Mouse (Mus musculus) midbrain, postnatal 0 days (tissue): ENCODE data around the gene Gm20498. TPM values are rescaled to one million over a fixed set of nuclear protein-coding genes. Genes with fewer than 3 reads are reported as not detected.

Experiments
- ATAC-seq: fragments of 200-750 bp; cut with Nextera tagmentation; 2 replicates; pipeline ENCODE4 v1.8.0; 2017; ENCODE audit warnings: moderate number of reproducible peaks, mild to moderate bottlenecking, moderate TSS enrichment, moderate library complexity; ENCODE audit not compliant: low FRiP score
- DNase-seq: peaks from one replicate; pipeline ENCODE4 v3.0.0-alpha.2; 2015; ENCODE audit warnings: low spot score
- H3K27ac ChIP-seq: fragments of 300-500 bp; sonication (generic); 2 replicates; pipeline ENCODE4 v1.5.1; 2014; ENCODE audit warnings: low read depth, mild to moderate bottlenecking, low read length, mixed read lengths
- H3K27me3 ChIP-seq: fragments of 300-500 bp; sonication (generic); 2 replicates; pipeline ENCODE4 v1.6.1; 2014; ENCODE audit warnings: low read length, control low read depth, mixed read lengths; ENCODE audit not compliant: insufficient read depth
- H3K36me3 ChIP-seq: fragments of 300-500 bp; sonication (generic); 2 replicates; pipeline ENCODE4 v1.6.1; 2014; ENCODE audit warnings: low read length, control low read depth, mixed read lengths; ENCODE audit not compliant: insufficient read depth
- H3K4me1 ChIP-seq: fragments of 300-500 bp; sonication (generic); 2 replicates; pipeline ENCODE4 v1.6.1; 2014; ENCODE audit warnings: mild to moderate bottlenecking, control low read depth, antibody characterized with exemption, low read length, mixed read lengths; ENCODE audit not compliant: insufficient read depth
- H3K4me2 ChIP-seq: fragments of 300-500 bp; sonication (generic); 2 replicates; pipeline ENCODE4 v1.6.1; 2014; ENCODE audit warnings: low read depth, mild to moderate bottlenecking, low read length, mixed read lengths; ENCODE audit not compliant: poor library complexity, severe bottlenecking
- H3K4me3 ChIP-seq: fragments of 300-500 bp; sonication (generic); 2 replicates; pipeline ENCODE4 v1.5.1; 2014; ENCODE audit warnings: low read depth, mild to moderate bottlenecking, low read length, moderate library complexity
- H3K9ac ChIP-seq: fragments of 300-500 bp; sonication (generic); replicated peaks from 2 replicates; pipeline ENCODE4 v1.6.1; 2014; ENCODE audit warnings: mild to moderate bottlenecking, low read length, moderate library complexity, mixed read lengths; ENCODE audit not compliant: poor library complexity, severe bottlenecking
- H3K9me3 ChIP-seq: fragments of 300-500 bp; sonication (generic); 2 replicates; pipeline ENCODE4 v1.6.1; 2016; ENCODE audit warnings: low read length, control low read depth
- CTCF ChIP-seq: IDR thresholded peaks from 2 replicates; pipeline ENCODE4 v1.5.1; 2016; ENCODE audit warnings: antibody characterized with exemption, mild to moderate bottlenecking
- WGBS: fragments of 180-500 bp; shearing (Covaris S2); extraction: QIAGEN DNeasy Blood & Tissue Kit; methylation state at CpG from one replicate; pipeline ENCODE4 v1.1.7; 2014; 5-methylcytosine and 5-hydroxymethylcytosine counted together
- polyA plus RNA-seq: library from polyadenylated mRNA; unstranded; fragments of >200 nt; fragmentation: Nextera tagmentation; extraction: Ambion mirVana; gene quantifications from 2 replicates; pipeline ENCODE4 v1.2.1, GENCODE M21; 2015
- total RNA-seq: library from RNA; depleted of rRNA; stranded (reverse); fragments of >200 nt; gene quantifications from 2 replicates; pipeline ENCODE4 v1.2.3, GENCODE M21; 2014

The Gm20498 gene
- total and polyA plus RNA-seq, 2 experiments from 2014 or later: 11.4 to 48.0 TPM

DNA sequence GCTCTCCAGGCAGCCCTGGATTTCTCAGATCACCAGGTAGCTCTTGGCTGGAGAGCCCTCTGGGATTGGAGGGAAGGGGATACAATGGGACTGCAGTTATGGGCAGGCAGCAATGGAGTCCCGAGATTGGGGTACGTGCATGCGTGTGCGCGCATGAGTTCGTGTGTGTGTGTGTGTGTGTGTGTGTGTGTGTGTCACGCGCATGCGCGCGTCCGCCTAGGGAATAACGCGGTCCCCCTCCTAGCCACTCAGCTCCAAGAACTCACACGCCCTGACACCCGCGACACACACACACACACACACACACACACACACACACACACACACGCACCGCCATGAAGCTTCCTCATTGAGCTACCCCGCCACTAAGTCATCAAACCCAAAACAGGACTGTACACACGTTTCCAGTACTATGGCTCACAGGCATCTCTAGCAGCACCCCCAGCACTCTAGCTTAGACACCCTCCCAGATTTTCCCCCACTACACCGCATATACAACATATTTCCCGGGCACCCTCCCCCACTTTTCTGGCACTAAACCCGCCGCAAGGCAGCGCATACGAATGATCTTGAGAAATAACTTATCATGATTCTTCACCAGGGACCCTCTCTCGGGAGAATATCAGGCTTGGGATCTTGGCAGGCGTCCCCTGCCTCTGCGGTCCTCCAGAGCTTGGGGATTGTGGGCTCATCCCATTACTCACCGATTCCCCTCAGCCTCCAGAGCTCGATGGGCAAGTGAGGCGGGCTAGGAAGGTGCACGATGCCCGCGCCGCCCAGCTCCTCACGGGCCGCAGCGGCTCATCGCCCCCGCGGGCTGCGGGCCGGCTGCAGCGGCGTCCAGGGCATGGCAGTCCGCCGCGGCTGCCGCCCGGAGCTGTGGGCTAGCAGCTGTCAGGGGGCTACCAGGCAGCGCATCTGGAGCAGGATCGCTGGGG lies 200.5 kb downstream of the Gm20498 start:
- DNase-seq: peak; percentile 85
- peak; percentile 86 for ATAC-seq
- H3K4me1 ChIP-seq: 0 out of 2 replicates have a peak, but pooled peaks cover 3% of the 10 kb centered on the region
- WGBS: 1% methylated on average over 54 of the region's 54 CpGs
- peak overlapping the region; percentile 84 for H3K4me3 ChIP-seq
- H3K9ac ChIP-seq: peak overlapping the region; percentile 78
- no peaks in the 10 kb centered on the region for H3K36me3 ChIP-seq
- H3K4me2 ChIP-seq: peak overlapping the region; percentile 95
- no peaks in the 10 kb centered on the region for H3K9me3 ChIP-seq
- TF ChIP-seq CTCF: no peak
- peak overlapping the region; percentile 94 for H3K27ac ChIP-seq
- H3K27me3 ChIP-seq: no peaks in the 10 kb centered on the region

DNA sequence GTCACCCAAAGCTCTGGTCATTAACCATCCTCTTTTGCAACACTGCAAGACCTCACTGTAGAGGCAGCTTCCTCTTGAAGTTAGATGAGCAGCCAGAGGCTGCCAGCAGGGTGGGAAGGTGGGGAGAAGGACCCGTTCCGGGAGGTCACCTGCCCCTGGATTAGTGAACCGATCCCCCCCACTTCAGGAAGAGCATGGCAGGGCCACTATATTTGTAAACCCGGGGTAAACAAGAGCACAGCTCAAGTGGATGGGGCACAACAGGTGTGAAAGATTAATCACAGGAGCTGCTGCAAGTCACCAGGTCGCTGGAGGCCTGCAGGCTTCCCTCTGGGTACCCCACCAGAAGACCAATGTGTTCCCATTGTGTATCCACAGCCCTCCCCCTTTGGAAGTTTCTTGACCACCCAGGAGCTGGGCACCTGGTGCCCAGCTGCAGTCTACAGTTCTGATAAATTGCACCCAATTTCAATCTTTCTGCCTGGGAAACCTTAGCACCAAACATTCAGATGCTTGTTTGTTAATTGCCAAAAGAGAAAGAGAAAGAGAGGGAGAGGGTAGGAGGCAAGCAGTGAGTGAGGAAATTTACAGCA lies 201.6 kb downstream of the Gm20498 start:
- H3K27ac ChIP-seq: peak overlapping the region; percentile 94
- DNase-seq (no peak), ATAC-seq (no peak)
- 0 out of 2 replicates have a peak overlapping the region, but pooled peaks have one; percentile 29 for H3K9ac ChIP-seq
- H3K4me1 ChIP-seq: 0 out of 2 replicates have a peak, but pooled peaks cover 3% of the 10 kb centered on the region
- H3K4me3 ChIP-seq: peak overlapping the region; percentile 84
- no peaks in the 10 kb centered on the region for H3K27me3 ChIP-seq
- 50% methylated on average over 5 of the region's 5 CpGs for WGBS
- no peaks in the 10 kb centered on the region for H3K36me3 ChIP-seq
- no peak for TF ChIP-seq CTCF
- H3K9me3 ChIP-seq: no peaks in the 10 kb centered on the region
- peak overlapping the region; percentile 95 for H3K4me2 ChIP-seq

DNA sequence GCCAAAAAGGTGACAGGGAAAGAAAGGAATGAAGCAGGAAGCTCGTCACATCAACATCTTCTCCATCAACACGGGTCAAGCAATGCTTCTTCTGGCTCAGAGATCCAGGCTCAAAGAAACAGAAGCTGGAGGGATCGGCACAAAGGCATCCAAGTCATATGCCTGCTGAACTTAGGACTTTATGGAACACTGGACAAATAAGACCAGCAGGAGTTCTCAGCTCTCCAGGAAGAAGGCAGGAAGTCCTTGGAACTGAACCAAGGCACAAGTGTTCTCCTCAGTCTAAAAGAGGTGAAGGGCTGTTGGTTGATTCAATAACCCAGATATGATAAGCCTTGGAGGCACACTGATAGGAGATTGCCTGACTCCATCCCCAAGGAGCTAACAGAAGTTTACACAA lies 207.7 kb downstream of the Gm20498 start:
- Histone ChIP-seq H3K27ac (no peak overlapping the region), H3K36me3 (no peaks in the 10 kb centered on the region), H3K4me3 (no peak overlapping the region), H3K9me3 (no peaks in the 10 kb centered on the region), H3K4me2 (no peak overlapping the region), H3K27me3 (no peaks in the 10 kb centered on the region), H3K9ac (no peak overlapping the region), H3K4me1 (no peaks in the 10 kb centered on the region)
- 76% methylated on average over 3 of the region's 3 CpGs for WGBS
- no peak for TF ChIP-seq CTCF
- ATAC-seq (no peak), DNase-seq (no peak)

- ATAC-seq: no peak
- Histone ChIP-seq H3K27ac (no peak overlapping the region), H3K4me1 (no peaks in the 10 kb centered on the region), H3K4me3 (no peak overlapping the region), H3K27me3 (no peaks in the 10 kb centered on the region), H3K36me3 (no peaks in the 10 kb centered on the region), H3K9me3 (no peaks in the 10 kb centered on the region), H3K9ac (no peak overlapping the region), H3K4me2 (no peak overlapping the region)
- DNase-seq: no peak
- TF ChIP-seq CTCF: no peak
- WGBS: 91% methylated on average over 3 of the region's 3 CpGs
Observed at GRCm38 (mm10) chr12:81324116-81324515, 208.6 kb downstream of the Gm20498 start.

DNA sequence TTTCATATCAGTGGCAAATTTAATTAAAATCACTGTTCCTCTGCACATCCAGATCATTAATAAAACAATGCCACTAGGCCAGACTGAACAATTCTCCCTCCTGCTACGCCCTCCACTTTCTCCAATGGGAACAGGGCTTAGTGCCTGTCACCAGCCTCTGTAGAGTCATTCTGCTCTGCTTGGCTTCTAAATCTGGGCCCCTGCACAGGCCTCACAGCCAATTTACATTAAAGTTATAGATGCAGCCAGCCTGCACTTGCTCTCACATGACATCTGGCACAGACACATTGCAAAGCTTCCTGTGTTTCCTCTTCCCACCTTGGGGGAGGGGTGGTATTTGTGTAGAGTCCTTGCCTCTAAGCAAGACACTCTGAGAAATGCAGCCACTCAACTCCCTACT lies 211.7 kb downstream of the Gm20498 start:
- Histone ChIP-seq H3K9me3 (no peaks in the 10 kb centered on the region), H3K4me1 (no peaks in the 10 kb centered on the region)
- no peak for ATAC-seq

GRCm38 (mm10) chr12:81317811-81318210 lies 214.9 kb downstream of the Gm20498 start:
- TF ChIP-seq CTCF: no peak
- Histone ChIP-seq H3K9ac (no peak overlapping the region), H3K4me3 (no peak overlapping the region), H3K36me3 (peaks cover 23% of the 10 kb centered on the region), H3K4me2 (no peak overlapping the region), H3K9me3 (no peaks in the 10 kb centered on the region), H3K4me1 (no peaks in the 10 kb centered on the region), H3K27ac (no peak overlapping the region), H3K27me3 (no peaks in the 10 kb centered on the region)
- ATAC-seq (no peak), DNase-seq (no peak)
- WGBS: 10% methylated on average over 2 of the region's 2 CpGs

More for the DNA sequence above, 211.7 kb downstream of the Gm20498 start:
- WGBS: 63% methylated on average over 1 of the region's 1 CpGs
- no peak for TF ChIP-seq CTCF
- Histone ChIP-seq H3K27me3 (no peaks in the 10 kb centered on the region), H3K9ac (no peak overlapping the region), H3K36me3 (no peaks in the 10 kb centered on the region), H3K4me2 (no peak overlapping the region), H3K4me3 (no peak overlapping the region), H3K27ac (no peak overlapping the region; the same call in 1 of the 2 replicates)
- no peak for DNase-seq
